ENCODE assay signal across 24 mouse cellular contexts in genomic region chr17:4968878-4969277, GRCm38 (mm10).
"Had no signal": no experiment of that assay in that cellular context is flagged by ENCODE, and none has a peak within 500 bp of the region (broad histone marks: within the 10 kb centered on the region; RNA-seq: fewer than 3 reads in every experiment).

No protein-coding gene starts in this region.

- ATAC-seq: hindbrain, postnatal 0 days; intestine, embryonic 16.5 days; liver, embryonic 12.5 days had no signal

- DNase-seq: gastrocnemius, adult 2 months; gastrocnemius, postnatal 10 days; gastrocnemius, postnatal 25 days; heart, adult 2 months; heart, postnatal 14 days; heart, postnatal 4 days; kidney, adult 11 months; kidney, adult 9 months; kidney, postnatal 10 days; kidney, postnatal 25 days; layer of hippocampus, adult 9-11 months; layer of hippocampus, postnatal 36 days had no signal

- H3K9me3 ChIP-seq: heart, embryonic 13.5 days; heart, embryonic 15.5 days; hindbrain, embryonic 10.5 days; hindbrain, embryonic 13.5 days; hindbrain, embryonic 15.5 days; limb, embryonic 13.5 days; limb, embryonic 15.5 days; liver, embryonic 12.5 days had no signal

- H3K4me1 ChIP-seq: heart, embryonic 13.5 days; heart, embryonic 15.5 days; hindbrain, embryonic 10.5 days; hindbrain, embryonic 13.5 days; limb, embryonic 13.5 days; limb, embryonic 15.5 days; liver, embryonic 12.5 days had no signal

- H3K9ac ChIP-seq: heart, embryonic 13.5 days; heart, embryonic 15.5 days; hindbrain, embryonic 13.5 days; hindbrain, embryonic 15.5 days; limb, embryonic 13.5 days; limb, embryonic 15.5 days; liver, embryonic 12.5 days; liver, embryonic 14.5 days had no signal

- H3K4me2 ChIP-seq: heart, embryonic 11.5 days; heart, embryonic 13.5 days; heart, embryonic 15.5 days; hindbrain, embryonic 13.5 days; hindbrain, embryonic 15.5 days; limb, embryonic 13.5 days; limb, embryonic 15.5 days; liver, embryonic 12.5 days had no signal

- H3K36me3 ChIP-seq: heart, embryonic 13.5 days; heart, embryonic 15.5 days; hindbrain, embryonic 10.5 days; hindbrain, embryonic 13.5 days; hindbrain, embryonic 15.5 days; limb, embryonic 13.5 days; limb, embryonic 15.5 days; liver, embryonic 12.5 days had no signal

- H3K27me3 ChIP-seq: heart, embryonic 13.5 days; heart, embryonic 15.5 days; hindbrain, embryonic 13.5 days; hindbrain, embryonic 15.5 days; limb, embryonic 13.5 days; limb, embryonic 15.5 days had no signal

- H3K4me3 ChIP-seq: gastrocnemius, adult 2 months; heart, adult 2 months; heart, embryonic 13.5 days; heart, embryonic 15.5 days; hindbrain, embryonic 10.5 days; hindbrain, embryonic 13.5 days; hindbrain, embryonic 15.5 days; limb, embryonic 13.5 days; limb, embryonic 15.5 days; liver, embryonic 12.5 days had no signal

- H3K27ac ChIP-seq: gastrocnemius, adult 2 months; heart, adult 2 months; heart, embryonic 13.5 days; heart, embryonic 15.5 days; hindbrain, embryonic 10.5 days; hindbrain, embryonic 13.5 days; hindbrain, embryonic 15.5 days; hindbrain, postnatal 0 days; limb, embryonic 13.5 days; limb, embryonic 15.5 days; liver, embryonic 12.5 days; liver, embryonic 14.5 days had no signal
